Mouse (Mus musculus): Measurements from ENCODE around the gene Il16. TPM values are rescaled to one million over a fixed set of nuclear protein-coding genes. Genes with fewer than 3 reads are reported as not detected.

The Il16 gene
- total RNA-seq (2022), result 1 to 10 TPM; 4.9 to 9.2 (median 6.5) TPM

DNA sequence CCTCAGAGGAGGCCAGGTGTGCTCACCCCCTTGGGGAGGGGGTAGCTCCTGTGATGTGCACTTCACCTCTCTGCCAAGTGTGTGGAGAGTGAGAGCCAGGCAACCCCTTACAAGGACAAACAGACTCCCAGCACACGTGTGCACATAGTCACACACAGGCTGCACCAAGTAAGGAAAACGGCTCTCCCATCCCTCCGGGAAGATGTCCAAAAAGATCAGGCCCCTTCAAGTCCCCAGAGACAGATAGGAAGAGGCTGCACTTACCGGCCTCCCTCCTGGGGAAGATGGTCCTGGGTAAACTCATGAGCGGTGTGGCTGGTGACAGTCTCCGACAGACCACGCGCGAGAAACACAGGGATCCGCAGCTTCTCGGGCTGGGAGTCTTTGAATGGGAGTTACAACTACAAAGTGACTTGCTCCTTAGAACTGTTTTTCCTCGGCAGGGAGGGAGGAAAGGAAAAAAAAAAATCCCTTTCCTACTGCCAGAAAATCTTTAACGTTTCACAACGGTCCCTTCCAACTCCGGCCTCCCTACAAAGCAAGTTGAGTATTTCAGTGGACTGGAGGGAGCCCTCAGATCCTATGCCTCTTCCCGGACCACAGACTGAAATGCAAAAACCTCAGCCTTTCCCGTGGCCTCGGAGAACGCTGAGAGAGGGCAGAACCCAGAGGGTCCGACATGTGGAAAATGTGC lies at the start of gene Il16:
TSS of gene Il16 (minus strand) at position 314 of the 694 bp plus-strand sequence.
- DNase-seq, result no peak

DNA sequence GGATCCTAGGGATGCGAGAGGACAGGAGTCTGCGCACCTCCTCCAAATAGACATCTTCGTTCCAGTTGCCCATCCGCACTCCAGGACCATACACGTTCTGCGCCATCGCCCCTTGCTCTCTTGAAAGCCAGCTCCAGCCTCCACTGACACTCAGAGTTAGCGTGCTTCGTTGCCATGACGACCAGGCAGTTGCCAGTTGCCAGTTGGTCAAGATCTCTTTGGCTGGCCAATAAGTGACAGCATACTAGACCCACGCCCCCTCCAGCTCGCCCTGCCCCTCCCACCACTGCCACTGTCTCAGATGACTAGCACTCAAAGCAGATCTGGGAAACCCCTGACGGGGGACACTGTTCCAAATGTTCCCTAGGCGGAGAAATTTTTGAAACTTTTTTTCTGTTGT lies 49.2 kb upstream of the Il16 start, which contains the start of gene Cfap161:
TSS of gene Cfap161 (minus strand) at position 176 of the 400 bp plus-strand sequence.
- no peak for DNase-seq

DNA sequence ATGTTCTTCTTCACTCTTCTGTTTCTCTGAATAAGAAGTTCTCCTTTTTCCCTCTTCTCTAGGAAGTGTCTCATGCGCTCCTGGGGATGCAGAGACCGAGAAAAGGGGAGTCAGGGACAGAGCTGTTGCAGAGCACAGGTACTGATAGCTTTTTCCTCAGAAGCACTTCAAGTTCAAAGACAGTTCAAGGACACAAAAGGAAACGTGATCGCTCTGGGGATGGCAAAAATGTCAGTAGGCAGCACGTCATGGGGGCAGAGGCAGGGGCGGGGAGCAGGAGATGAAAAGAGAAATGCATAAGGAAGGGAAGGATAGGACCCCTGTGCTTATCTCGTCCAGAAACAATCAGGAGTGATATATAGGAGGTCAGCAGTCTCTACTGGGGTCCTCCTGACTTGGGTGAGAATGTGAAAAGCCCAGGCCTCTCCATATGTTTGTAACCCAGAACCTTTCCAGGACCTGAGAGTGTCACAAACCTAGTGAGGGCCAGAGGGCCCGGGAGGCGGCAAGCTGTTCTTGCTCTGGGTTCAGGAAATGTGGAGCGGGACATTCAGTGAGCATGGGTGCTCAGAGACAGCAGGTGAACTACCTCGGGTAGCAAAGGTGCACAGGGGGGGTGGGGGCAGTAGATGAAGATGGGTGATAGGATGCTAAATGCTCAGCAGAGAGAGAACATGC lies 48.6 kb upstream of the Il16 start:
- no peak for DNase-seq

DNA sequence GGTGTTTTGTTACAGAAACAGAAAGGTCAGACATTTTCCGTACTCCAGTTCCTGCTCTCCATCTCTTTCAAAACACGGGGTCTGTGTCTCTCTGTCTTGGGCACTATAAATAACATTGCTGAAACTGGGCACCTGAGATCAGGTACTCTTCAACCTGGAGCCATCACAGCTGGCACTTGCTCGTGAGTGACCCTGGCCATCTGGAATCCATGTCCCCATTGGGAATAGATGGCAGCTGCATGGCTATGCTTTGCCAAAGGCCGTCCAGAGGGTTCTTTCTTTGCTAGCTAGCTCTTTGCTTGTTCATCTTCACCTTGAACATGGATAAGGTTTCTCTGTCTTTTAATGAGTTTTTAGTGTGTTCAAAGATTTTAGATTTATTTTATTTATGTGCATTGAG lies 35.4 kb upstream of the Il16 start:
- DNase-seq, result no peak

DNA sequence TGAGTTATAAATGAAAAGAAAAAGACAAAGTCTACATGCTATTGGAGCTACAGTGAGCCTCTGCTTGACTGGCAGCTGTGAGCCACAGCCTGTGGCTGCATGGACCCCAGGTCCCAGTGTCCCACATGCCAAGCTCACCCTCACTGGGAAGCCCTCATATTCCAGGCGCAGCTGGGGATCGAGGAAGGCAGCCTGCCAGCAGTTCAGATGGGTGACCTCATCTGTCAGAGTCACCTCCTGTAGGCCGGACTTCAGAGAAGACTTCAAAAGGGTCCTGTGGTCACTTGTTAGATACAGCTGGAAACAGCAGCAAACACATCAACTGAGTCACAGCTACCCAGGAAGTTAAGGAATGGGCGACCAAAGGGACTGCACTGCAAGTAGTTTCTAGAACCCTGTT lies 34.5 kb upstream of the Il16 start:
- no peak for DNase-seq

DNA sequence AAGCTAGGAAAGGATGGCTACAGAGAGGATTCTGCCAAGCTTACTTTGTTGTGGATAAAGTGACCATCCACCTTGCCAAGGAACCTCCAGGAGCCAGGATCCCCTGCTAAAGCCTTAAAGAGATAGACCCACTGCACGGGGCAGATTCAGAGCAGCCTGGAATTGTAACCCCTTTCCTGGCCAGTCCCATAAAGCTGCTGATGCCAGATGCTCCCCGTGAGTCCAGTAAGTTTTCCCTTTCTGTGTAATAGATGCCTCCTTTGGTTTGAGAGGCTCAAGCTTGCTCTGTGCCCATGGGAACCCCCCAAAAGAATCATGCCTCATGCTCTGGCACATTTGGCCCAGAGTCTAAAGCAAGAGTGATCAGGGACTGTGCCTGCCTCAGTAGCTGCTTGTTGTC lies 33.5 kb upstream of the Il16 start:
- DNase-seq, result no peak

DNA sequence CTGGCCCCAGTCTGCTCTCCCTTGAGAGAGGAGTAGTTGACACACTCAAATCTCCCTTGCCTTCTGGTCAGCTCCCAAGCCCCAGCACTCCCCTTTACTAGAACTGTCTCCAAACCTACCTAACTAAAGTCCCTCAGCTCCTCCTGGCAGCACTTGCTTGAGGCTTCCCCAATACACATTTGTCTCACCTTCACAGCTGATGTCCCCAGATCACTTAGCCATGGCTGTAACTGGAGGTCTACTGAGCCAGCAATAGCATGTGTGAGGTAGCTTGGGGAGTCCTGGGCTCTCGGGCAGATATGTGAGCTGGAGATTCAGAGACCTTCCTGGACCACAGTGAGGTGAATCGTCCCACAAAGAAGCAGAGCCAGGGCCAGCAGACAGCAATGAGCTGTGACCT lies 33.0 kb upstream of the Il16 start:
- DNase-seq, result no peak

DNA sequence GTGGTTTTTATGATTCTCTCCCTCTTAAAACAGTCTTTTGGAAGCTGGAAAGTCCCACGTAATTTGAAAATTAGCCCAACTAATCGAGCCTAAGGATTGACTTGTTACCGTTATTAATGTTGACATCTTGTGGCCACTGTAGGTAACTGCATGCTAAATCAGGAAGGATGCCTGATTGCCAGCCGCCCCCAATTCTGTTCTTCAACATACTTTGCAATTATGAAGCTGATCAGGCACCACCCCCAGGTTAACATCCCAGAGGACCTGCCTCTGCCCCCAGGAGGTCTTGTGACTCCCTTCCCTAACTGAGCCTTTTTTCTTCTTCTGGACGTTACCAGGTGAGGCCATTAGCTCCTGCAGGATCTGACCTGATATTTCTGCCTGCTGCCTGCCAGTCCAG lies 29.2 kb upstream of the Il16 start:
- no peak for DNase-seq

DNA sequence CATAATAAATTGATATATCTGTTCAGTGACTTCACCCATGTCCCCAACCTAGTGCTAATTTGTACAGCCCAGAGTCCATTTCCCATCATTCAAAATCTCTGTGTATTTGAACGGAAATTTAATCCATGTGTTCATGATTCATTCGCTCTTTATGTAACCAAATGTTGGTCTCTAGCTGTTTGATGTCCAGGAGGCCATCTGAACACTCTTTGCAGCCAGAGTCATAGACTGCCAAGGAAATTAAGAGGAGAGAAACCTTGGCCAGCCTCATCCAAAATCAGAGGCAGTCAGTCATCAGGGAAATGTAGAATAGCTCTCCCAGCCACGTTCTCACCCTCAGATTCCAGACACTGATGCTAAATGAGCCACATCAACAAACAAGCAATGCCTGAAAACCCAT lies 18.1 kb upstream of the Il16 start:
- DNase-seq, result no peak

DNA sequence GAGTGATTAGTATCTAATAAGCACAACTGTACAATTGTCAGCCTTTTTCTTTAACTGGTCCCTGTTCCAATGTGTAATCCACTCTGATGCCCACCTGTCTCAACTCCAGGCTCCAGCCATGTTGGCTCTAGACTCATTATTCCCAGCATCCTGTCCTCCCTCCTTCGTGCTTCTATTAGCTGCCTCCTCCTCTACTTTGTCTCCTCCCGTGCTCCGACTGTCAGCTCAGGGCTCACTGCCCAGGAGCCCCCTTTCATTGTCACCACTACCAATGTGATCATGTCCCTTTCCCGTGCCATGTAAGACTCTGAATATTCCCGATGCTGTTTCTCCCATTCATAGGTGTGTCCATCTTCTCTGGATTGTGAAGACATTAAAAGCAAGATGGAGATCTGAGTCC lies 16.8 kb upstream of the Il16 start:
- DNase-seq, result no peak

DNA sequence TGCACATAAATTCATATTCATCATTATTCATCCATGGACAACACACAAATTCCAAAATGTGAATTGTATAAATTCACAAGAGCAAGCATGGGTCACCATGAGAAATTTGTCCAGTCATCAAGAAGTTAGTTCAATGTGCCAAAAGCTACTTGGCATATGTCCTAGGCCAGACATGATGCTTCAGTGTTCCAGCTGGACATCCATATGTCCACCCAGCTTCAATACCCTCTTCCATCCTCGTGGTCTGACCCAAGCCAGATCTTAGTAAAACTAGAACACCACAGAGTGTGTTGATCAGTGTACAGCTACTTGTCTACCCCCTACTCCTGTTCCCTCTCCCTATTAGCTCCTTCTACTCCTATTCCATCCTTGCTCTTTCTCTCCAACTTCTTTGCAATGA lies 5.5 kb upstream of the Il16 start:
- DNase-seq, result no peak

DNA sequence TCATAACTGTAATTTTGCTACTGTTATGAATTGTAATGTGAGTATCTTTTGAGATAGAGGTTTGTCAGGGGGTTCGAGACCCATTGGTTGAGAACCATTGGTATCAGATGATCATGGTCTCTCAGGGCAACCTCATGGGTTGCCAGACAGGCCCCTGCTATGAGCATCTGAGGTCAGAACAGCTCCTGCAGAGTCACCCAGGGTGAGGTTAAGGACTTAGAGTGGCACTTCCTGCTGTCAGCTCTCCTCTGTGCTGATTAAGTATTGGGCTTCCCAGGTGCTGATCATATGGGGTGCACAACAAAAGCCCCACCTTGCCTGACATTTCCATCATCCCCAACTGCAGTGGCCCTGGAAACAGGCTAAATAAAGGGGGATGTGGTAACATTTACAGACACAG lies 2.9 kb upstream of the Il16 start:
- DNase-seq, result no peak

DNA sequence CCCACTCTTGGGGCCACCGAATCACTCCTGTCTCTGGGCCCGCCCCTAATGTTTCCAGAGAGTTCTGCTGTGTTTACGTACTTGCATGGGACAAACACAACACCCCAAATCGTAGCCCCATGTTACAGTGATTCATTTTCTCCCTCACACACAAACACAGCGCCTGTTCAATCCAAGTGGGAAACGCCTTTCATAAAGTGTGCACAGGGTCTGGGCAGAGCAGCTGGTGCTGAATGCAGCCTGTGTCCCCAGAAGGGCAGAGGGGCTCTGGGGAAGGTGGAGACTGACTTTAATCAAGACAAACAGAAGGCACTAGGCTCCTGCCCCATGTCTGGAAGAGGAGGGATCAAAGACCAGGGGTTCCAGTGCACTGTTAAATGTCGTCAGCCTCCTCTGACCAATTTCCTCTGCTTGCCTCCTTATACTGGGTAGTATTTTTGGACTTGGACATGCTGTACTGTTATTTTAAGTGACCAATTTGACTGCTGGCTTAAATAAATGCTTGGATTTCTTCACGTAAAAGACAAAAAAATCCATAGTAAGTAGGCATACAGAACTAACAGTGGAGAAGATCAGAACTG lies 671 bp upstream of the Il16 start:
- DNase-seq, result no peak

DNA sequence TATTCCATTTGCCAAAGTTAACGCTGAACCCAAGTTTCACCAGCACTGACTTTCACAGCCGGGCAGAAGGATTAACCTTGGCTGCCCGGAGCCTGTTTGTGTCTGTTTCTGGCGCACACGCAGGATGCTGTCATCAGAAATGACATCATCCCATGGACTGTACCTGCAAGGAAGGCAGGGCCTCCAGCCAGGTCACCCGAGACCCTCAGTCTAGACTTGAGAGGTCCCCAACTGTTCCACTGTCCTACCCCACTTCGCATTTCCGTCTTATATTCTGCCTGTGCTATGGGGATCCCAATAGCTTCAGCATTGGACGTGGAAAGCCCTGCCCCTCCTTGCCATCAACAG lies 487 bp downstream of the Il16 start:
- DNase-seq, result no peak

DNA sequence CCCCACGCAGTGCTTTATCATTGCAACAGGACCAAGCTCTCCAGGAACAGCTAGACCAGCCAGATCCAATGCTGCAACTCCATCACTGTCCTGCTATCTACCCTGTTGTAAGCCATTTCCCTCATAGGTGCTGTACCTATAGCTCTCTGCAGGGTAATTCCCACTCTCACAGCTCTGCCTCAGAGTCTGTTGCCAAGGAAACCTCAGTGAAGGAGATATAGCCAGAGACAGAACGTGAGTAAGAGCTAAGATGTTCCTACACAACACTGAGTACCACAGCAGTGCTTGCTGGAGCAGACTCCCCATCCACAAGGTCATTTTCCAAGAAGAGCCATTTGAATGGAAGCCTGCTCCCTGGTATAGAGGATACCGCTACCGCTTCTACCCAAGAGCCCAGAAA lies 1.3 kb downstream of the Il16 start:
- DNase-seq, result no peak

DNA sequence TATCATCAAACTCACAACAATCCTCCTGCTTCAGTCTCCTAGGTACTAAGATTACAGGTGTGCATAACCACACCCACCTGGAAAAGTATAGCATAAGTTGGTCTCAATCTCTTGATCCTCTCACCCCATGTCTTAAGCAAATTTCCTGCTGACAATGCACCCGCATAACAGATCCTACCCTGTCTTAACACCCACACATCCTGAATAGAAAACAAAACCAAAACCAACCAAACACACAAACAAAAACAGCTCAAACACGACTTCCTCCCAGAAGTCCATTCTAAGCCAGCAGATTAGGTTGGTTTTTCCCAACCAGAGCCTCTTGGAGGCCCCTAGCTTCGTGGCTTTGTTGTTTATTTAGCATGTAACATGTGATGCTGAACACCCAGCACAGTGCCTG lies 2.8 kb downstream of the Il16 start:
- DNase-seq, result no peak

DNA sequence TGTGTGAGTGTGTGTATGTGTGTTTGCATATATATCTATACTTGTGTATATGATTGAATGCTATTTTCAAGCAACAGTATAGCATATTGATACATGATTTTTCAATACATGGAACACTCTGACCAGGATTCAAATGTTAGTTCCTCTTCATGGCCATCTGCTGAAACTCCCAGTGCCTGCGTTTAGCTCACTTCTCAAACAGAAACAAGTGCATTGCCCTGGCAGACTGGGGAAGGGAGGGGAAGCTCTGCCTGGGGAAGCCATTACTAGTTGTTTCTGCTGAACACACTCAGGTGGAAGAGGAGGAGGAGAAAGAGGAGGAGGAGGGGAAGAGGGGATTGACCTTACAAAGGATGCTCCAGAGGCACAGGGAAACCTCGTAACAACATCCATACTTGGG lies 3.5 kb downstream of the Il16 start:
- no peak for DNase-seq

DNA sequence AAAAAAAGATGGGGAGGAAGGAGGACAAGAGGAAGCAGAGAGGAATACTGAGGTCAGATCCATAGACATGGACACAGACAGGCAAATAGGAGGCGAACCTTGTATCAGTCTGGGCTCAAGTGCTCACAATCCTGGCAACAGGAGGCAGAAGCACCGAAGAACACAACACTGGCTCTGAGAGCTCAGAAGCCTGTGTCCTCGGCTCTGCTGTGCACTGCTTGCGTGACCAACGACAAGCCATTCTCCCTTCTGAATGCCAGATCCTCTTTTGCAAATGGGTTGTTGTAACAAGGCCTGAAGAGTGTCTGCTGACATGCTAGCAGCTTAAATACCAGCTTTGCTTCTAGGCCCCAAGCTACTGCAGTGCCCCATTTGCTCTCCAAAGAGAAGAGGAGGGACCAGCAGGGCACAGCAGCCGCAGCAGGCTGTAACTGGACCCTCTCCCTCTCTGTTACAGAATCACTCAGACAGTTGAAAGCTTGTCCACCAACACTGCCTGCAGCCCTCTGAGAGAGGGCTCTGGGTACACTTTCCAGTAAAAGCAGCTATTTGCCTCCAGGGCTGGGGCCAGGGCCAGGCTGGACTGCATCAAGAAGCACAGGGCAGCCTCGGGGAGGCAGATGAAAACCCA lies 5.7 kb downstream of the Il16 start:
- DNase-seq, result no peak

DNA sequence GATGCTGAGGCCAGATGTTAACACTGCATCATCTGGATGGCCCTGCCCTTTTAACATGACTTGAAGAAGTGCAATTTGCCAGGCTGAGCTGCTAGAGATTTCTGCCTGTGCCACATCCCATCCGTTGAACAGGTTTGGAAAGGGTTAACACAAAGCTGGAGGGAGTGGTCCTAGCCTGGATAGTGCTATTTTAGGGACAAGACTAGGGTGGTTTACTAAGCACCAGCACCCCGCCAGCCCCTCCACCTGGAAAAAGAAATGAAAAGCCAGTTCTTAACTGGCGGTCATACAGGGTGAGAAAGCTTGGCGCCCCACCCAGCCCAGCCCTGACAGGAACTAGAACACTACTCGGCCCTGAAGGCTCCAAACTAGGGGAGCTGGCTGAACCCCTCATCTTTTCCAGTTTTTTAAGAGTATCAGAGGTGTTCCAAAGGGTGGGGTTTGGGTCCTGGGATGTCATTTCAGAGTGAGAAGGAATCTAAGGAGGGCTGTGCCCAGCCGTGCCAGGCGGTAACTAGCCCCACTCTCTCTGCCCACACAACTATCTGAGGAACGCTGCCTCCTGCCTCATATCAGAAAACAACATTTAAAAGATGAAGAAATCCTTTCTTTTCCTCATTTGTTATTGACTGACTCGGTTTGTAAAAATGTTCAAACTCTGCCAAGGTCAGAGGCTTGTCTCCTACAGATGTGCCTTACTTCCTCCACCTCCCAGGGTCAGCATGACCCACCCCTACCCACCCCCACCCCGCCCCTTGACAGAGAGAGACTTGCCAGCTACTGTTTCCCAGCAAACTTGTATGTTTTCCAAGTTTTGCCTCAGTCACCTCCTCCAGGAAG lies 6.7 kb downstream of the Il16 start:
- DNase-seq, result no peak

DNA sequence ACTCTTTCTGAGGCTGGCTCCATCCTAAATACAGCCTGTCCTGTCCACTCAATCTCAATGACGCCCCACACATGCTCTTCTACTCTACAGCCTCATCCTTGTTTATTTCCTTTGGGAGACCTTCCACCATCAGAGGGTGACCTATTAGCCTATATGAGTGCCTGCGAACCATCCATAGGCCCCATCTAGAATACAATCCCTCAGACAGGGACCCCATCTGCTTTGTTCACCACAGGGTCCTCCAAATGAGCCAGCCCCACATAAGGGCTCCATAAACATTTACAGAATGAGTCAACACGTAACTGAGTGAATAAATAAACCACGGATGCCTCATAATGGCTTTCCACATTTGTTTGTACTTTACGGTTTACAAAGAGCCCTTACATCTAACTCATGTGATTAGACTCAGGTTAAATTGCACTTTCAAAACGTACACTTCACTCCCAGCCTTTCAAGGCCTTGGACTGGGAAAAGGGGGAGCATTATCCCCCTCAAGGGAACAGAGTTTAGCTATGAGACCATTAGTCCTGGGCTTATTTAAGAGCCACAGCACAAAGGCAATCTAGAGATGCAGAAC lies 7.5 kb downstream of the Il16 start:
- DNase-seq, result no peak

DNA sequence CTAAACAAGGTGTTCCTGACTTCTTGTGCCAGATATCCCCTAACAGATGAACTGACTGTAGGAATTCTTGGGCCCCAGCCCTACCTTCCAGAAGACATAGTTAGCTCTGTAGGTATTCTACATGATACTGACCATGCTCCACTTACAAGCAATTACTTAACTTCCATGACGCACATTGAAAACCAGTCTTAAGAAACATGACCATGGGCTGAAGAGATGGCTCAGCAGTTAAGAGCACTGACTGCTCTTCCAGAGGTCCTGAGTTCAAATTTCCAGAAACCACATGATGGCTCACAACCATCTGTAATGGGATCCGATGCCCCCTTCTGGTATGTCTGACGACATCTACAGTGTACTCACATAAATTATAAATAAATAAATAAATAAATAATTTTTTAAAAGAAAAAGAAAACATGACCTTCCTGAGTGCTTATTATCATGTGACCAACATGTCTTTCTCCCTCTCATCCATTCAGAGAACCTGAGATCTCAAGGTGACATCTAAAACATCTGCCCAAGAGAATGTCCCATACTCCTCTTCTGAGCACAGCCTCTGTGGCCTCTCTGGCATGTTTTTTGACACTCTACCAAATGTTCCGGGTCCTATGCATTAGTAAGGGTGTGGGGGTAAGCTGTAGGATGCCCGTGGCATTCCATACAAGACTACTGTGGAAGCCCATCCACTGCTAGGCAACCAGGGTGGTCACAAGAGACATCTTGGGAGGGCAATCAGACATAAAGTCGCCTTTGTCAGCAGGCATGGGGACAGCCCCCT lies 9.0 kb downstream of the Il16 start:
- no peak for DNase-seq

Data from adrenal gland, adult 8-10 months (tissue).